8 mouse cellular contexts compared by ENCODE assay signal in the genomic region with DNA sequence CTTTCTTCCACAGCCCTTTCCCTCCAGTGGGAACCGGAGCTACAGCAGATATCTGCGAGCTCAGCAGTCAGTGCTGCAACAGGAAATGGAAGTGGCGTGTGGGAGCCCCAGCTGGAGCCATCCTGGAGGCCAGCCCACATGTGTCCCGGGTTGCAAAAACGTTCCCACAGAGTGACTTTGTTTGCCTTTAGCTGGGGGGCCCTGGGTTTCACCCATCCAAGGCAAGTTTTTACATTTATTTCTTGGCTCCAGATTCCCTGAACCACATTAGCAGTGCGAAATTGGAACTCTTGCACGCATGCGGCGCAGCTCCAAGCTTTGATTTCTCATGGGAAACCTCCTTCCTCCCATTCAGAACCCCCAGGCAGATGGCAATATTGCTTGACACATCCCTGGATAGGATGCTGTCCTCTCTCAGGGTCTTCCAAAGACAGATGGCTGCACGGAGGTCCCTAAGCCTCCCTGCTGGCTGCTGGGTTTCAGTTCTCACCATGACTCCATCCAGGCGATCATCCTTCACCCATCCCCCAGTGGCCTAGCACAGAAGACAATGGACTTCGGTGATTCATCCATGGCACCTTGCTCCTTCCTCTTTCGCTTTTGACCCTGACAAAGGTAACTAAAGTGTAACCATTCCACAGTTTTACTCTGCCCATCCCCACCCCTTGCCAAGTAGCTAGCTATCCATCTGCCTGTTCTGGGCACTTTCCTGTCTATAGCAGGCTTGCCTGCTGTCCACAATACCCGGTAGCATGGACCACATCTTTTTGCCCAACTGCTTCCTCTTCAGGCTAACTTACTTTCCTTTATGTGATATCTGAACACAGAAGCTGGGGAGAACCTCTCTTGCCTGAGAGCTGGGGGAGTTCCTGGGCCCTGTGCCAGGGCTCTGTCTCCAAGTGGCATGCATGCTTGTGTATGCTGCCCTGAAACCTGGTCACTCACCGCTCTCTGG.
DNase-seq lines count a peak whose midpoint lies in the region; ATAC-seq and TF ChIP-seq lines count a peak whose summit lies in the region.

No protein-coding gene starts in this region.

- no peak overlapping the region for H3K4me3 ChIP-seq in kidney, adult 2 months (ENCODE audit: insufficient read depth, low read depth, low read length)
- H3K4me3 ChIP-seq in liver, postnatal 0 days (ENCODE audit: low read depth, low read length), result no peak overlapping the region

- peak overlapping the region; percentile 38; the same call in 1 of the 2 replicates for H3K4me2 ChIP-seq in liver, postnatal 0 days (ENCODE audit: low read depth, low read length)

- peak; percentile 87 for ATAC-seq in common myeloid progenitor, adult 5-6 weeks (replicated peaks; ENCODE audit: low read depth, poor library complexity, severe bottlenecking)
- ATAC-seq in liver, postnatal 0 days, result peak; percentile 66

- no peak for TF ChIP-seq CTCF in kidney, adult 2 months (conservative IDR thresholded peaks at IDR 0.05; ENCODE audit: insufficient read depth, insufficient read length, low read depth, low read length)
- no peak for TF ChIP-seq CTCF in liver, postnatal 0 days (IDR thresholded peaks at IDR 0.05; ENCODE audit: low read depth)

- no peak overlapping the region for H3K27ac ChIP-seq in kidney, adult 2 months (ENCODE audit: insufficient read depth, low read depth, low read length)
- H3K27ac ChIP-seq in liver, postnatal 0 days (ENCODE audit: low read depth), result peak overlapping the region; percentile 72

- WGBS in kidney, adult 2 months, result 43% methylated on average over 15 of the region's 15 CpGs
- 33% methylated on average over 15 of the region's 15 CpGs for WGBS in liver, postnatal 0 days (ENCODE audit: insufficient replicate concordance)

- H3K9ac ChIP-seq in liver, postnatal 0 days (replicated peaks), result no peak overlapping the region

- no peak for TF ChIP-seq POLR2A in kidney, adult 2 months (IDR thresholded peaks at IDR 0.05; ENCODE audit: low read depth, low read length)

- no peaks in the 10 kb centered on the region for H3K4me1 ChIP-seq in kidney, adult 2 months (ENCODE audit: control insufficient read depth, insufficient read depth, low read length)
- peaks cover 18% of the 10 kb centered on the region for H3K4me1 ChIP-seq in liver, postnatal 0 days (ENCODE audit: insufficient read depth)

- peak; percentile 34 for DNase-seq in ovary, postnatal 14 days (ENCODE audit: low spot score)
- no peak for DNase-seq in ovary, adult 18-20 months (ENCODE audit: low spot score)
- peak; percentile 80 to 82 for DNase-seq in heart, adult 9 months (ENCODE audit: low spot score in 2 of 2)
- peak; percentile 79 for DNase-seq in kidney, adult 2 months
- peak; percentile 47 for DNase-seq in liver, postnatal 0 days
- DNase-seq in splenic B cell, adult 2 months (ENCODE audit: low read depth, low spot score), result peak; percentile 25
- DNase-seq in yolk sac, embryonic 10.5 days (ENCODE audit: low spot score), result no peak

- H3K36me3 ChIP-seq in kidney, adult 2 months (ENCODE audit: control insufficient read depth, insufficient read depth, low read length), result no peaks in the 10 kb centered on the region
- no peaks in the 10 kb centered on the region for H3K36me3 ChIP-seq in liver, postnatal 0 days (replicated peaks; ENCODE audit: insufficient read depth, low read length)
- H3K36me3 ChIP-seq in splenic B cell, adult 2 months (ENCODE audit: control insufficient read depth, insufficient read depth, low read length, poor library complexity, severe bottlenecking), result no peaks in the 10 kb centered on the region

- no peaks in the 10 kb centered on the region for H3K27me3 ChIP-seq in kidney, adult 2 months (replicated peaks; ENCODE audit: control insufficient read depth, insufficient read depth, low read length)
- no peaks in the 10 kb centered on the region for H3K27me3 ChIP-seq in liver, postnatal 0 days (ENCODE audit: insufficient read depth, low read length)
- no peaks in the 10 kb centered on the region for H3K27me3 ChIP-seq in splenic B cell, adult 2 months (ENCODE audit: control insufficient read depth, insufficient read depth, low read length, poor library complexity, severe bottlenecking)

- no peak for TF ChIP-seq EP300 in liver, postnatal 0 days (IDR thresholded peaks at IDR 0.05; ENCODE audit: low read depth)

- H3K9me3 ChIP-seq in liver, postnatal 0 days (ENCODE audit: low read length), result no peaks in the 10 kb centered on the region

Comparison
In these comparisons a context has a peak if more than half of its experiments do, and no peak if none do; other contexts are left out.
1. DNase-seq: peak in ovary, postnatal 14 days (single experiment), heart, adult 9 months (2 of 2), kidney, adult 2 months (single experiment), liver, postnatal 0 days (single experiment) and splenic B cell, adult 2 months (single experiment); none in ovary, adult 18-20 months (single experiment) and yolk sac, embryonic 10.5 days (single experiment).